Mouse (Mus musculus) forebrain, embryonic 14.5 days (tissue): ENCODE measurements around the gene Ttc7. TPM values are rescaled to one million over a fixed set of nuclear protein-coding genes. Genes with fewer than 3 reads are reported as not detected.

Source experiments
- ATAC-seq: fragments of 200-750 bp; cut with Nextera tagmentation; 2 replicates; pipeline ENCODE4 v1.8.0; 2017; ENCODE audit warnings: mild to moderate bottlenecking, moderate library complexity
- DNase-seq: peaks from one replicate; pipeline ENCODE4 v3.0.0-alpha.2; 2015; ENCODE audit warnings: low spot score
- H3K27ac ChIP-seq: fragments of 300-500 bp; sonication (generic); 2 replicates; pipeline ENCODE4 v1.5.1; 2014; ENCODE audit warnings: low read depth, mild to moderate bottlenecking, control low read depth, low read length, moderate library complexity
- H3K27me3 ChIP-seq: fragments of 300-500 bp; sonication (generic); replicated peaks from 2 replicates; pipeline ENCODE4 v1.6.1; 2014; ENCODE audit warnings: low read length, control low read depth, mixed read lengths; ENCODE audit not compliant: control insufficient read depth, insufficient read depth
- H3K36me3 ChIP-seq: fragments of 300-500 bp; sonication (generic); 2 replicates; pipeline ENCODE4 v1.6.1; 2014; ENCODE audit warnings: low read length, control low read depth; ENCODE audit not compliant: control insufficient read depth, insufficient read depth
- H3K4me1 ChIP-seq: fragments of 300-500 bp; sonication (generic); 2 replicates; pipeline ENCODE4 v1.6.1; 2014; ENCODE audit warnings: antibody characterized with exemption, low read length, control low read depth; ENCODE audit not compliant: control insufficient read depth, insufficient read depth
- H3K4me2 ChIP-seq: fragments of 300-500 bp; sonication (generic); 2 replicates; pipeline ENCODE4 v1.6.1; 2014; ENCODE audit warnings: mild to moderate bottlenecking, control low read depth, low read length
- H3K4me3 ChIP-seq: fragments of 300-500 bp; sonication (generic); 2 replicates; pipeline ENCODE4 v1.5.1; 2014; ENCODE audit warnings: low read depth, low read length, control low read depth
- H3K9ac ChIP-seq: fragments of 300-500 bp; sonication (generic); 2 replicates; pipeline ENCODE4 v1.6.1; 2014; ENCODE audit warnings: mild to moderate bottlenecking, low read length, control low read depth, moderate library complexity
- H3K9me3 ChIP-seq: fragments of 300-500 bp; sonication (generic); replicated peaks from 2 replicates; pipeline ENCODE4 v1.6.1; 2016; ENCODE audit warnings: low read length, control low read depth, mixed read lengths; ENCODE audit not compliant: control insufficient read depth
- WGBS: fragments of 180-500 bp; shearing (Covaris S2); extraction: QIAGEN DNeasy Blood & Tissue Kit; methylation state at CpG from one replicate; pipeline ENCODE4 v1.1.7; 2014; 5-methylcytosine and 5-hydroxymethylcytosine counted together
- polyA plus RNA-seq: library from polyadenylated mRNA; unstranded; fragments of >200 nt; fragmentation: Nextera tagmentation; extraction: Ambion mirVana; gene quantifications from 2 replicates; pipeline ENCODE4 v1.2.1, GENCODE M21; 2014

Ttc7 gene
- polyA plus RNA-seq, 1 experiment from 2014 or later, result 4.8 TPM

DNA sequence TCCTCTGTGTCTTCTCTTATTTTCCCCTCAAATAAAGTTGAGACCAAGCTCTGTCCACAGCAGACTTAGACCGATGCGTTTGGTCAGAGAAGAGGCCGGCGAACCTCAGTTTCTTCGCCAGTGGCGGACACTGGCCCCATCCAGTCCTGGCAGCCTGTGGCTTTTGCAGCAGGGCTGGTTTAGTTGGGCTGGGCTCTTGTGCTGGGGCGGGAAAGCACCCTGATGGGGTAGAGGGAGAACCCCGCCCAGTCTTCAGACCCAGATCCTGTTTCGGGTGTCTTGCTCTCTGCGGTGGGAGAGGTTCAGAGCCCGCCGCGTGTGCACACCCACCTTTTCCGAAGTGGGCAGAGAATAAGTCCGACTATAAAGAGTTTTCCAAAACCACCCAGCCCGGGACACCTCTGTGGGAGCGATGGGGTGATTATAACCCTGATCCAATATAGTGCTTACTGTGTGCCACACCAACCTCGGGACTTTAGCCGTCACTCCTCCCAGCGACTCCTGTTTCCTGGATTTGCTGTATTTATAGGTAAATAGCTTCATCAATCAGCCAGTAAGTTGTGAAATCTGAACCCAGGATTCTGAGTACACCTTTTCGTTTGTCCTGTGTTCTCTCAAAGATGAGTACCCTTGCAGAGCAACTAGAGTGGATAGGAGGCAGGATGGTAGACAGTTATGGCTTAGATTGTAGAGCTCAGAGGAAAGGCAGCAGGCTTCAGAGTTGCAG is 1.2 kb downstream of the Ttc7 start:
- no peaks in the 10 kb centered on the region for H3K36me3 ChIP-seq
- peaks cover 9% of the 10 kb centered on the region; the same call in 1 of the 2 replicates for H3K4me1 ChIP-seq
- H3K4me2 ChIP-seq, result peak overlapping the region; percentile 76
- H3K9me3 ChIP-seq, result no peaks in the 10 kb centered on the region
- 6% methylated on average over 21 of the region's 21 CpGs for WGBS
- peaks cover 25% of the 10 kb centered on the region for H3K27me3 ChIP-seq
- peak overlapping the region; percentile 66 for H3K4me3 ChIP-seq
- H3K27ac ChIP-seq, result no peak overlapping the region
- no peak for DNase-seq
- no peak for ATAC-seq
- H3K9ac ChIP-seq, result peak overlapping the region; percentile 25; the same call in 1 of the 2 replicates

- peaks cover 25% of the 10 kb centered on the region for H3K27me3 ChIP-seq
- H3K4me3 ChIP-seq, result no peak overlapping the region
- H3K27ac ChIP-seq, result no peak overlapping the region
- H3K4me2 ChIP-seq, result peak overlapping the region; percentile 76
- H3K9ac ChIP-seq, result peak overlapping the region; percentile 25; the same call in 1 of the 2 replicates
- 65% methylated on average over 7 of the region's 7 CpGs for WGBS
- no peak for DNase-seq
- H3K9me3 ChIP-seq, result no peaks in the 10 kb centered on the region
- peaks cover 9% of the 10 kb centered on the region; the same call in 1 of the 2 replicates for H3K4me1 ChIP-seq
- no peak for ATAC-seq
- H3K36me3 ChIP-seq, result no peaks in the 10 kb centered on the region
Observed at GRCm38 (mm10) chr17:87284482-87285040, 1.9 kb downstream of the Ttc7 start.

DNA sequence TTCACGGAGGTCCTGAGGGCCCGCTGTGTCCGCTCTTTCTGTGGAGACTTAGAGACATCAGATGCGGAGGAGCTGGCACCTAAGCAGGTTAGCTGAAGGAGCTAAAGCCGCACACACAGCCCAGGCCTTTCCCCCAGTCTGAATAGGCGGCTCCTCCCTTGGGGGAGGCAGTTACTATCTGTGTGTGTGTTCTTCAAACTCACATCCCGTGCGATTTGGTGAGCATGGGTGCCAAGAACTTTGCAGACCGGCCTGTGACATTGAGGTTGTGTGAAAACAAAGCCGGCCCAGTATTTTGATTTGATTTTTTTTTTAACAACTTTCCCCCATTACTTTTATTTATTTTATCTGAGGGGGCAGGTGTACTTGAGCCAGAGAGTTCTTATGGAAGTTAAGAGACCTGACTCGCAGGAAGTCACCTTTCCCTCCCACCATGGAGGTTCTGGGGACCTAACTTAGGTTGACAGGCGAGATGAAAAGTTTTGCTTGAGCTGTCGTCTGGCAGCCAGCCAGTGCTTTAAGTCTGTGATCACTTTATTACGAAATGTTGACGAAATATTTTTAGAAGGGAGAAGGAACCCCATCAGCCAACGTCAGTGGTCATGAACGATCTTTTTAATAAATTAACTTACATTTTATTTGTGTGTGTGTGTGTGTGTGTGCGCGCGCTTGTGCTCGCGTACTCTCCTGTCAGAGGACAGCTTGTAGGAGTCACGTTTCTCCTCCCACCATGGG is 3.2 kb downstream of the Ttc7 start:
- ATAC-seq, result no peak

GRCm38 (mm10) chr17:87286481-87287143 is 3.9 kb downstream of the Ttc7 start:
- 59% methylated on average over 8 of the region's 8 CpGs for WGBS
- no peak overlapping the region for H3K4me2 ChIP-seq
- H3K36me3 ChIP-seq, result no peaks in the 10 kb centered on the region
- H3K9ac ChIP-seq, result no peak overlapping the region
- peaks cover 21% of the 10 kb centered on the region for H3K27me3 ChIP-seq
- H3K9me3 ChIP-seq, result no peaks in the 10 kb centered on the region
- no peak for ATAC-seq
- no peak overlapping the region for H3K27ac ChIP-seq
- DNase-seq, result no peak
- H3K4me1 ChIP-seq, result peaks cover 7% of the 10 kb centered on the region; the same call in 1 of the 2 replicates
- no peak overlapping the region for H3K4me3 ChIP-seq

More for the DNA sequence above, 3.2 kb downstream of the Ttc7 start:
- Histone ChIP-seq H3K27me3 (peaks cover 25% of the 10 kb centered on the region), H3K9ac (no peak overlapping the region), H3K4me2 (no peak overlapping the region), H3K4me1 (peaks cover 9% of the 10 kb centered on the region; the same call in 1 of the 2 replicates), H3K27ac (no peak overlapping the region), H3K9me3 (no peaks in the 10 kb centered on the region), H3K4me3 (no peak overlapping the region), H3K36me3 (no peaks in the 10 kb centered on the region)
- DNase-seq, result no peak
- 78% methylated on average over 23 of the region's 23 CpGs for WGBS

DNA sequence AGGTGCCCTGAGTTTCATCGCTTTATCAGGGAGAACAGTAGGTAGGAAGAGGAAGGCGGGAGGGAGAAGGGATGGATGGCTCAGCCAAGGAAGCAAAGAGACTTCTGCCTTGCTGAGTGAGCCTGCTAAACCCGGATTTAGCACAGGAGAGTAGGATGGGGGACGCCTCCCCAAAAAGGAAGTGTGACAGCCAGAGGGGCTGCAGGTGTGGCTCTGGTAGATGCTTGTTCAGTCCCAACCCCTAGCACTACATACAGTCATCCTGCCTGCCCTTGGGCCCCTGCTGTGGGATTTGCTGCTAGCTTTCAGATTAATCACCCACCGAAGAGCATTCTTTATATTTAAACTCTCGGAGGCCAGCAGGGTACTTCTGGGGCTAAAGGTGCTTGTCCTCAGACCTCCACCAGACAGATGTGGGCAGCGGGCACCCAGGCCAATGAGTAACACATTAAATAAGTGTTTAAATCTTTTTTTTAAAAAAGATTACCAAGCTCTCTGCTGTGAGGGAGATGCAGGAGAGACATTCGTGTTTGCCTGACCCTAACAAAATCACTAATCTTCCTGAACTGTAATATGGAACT is 4.6 kb downstream of the Ttc7 start:
- no peak overlapping the region for H3K4me3 ChIP-seq
- WGBS, result 36% methylated on average over 8 of the region's 8 CpGs
- no peaks in the 10 kb centered on the region for H3K36me3 ChIP-seq
- no peak overlapping the region for H3K27ac ChIP-seq
- peaks cover 19% of the 10 kb centered on the region for H3K27me3 ChIP-seq
- no peak overlapping the region for H3K9ac ChIP-seq
- H3K4me2 ChIP-seq, result no peak overlapping the region
- DNase-seq (no peak), ATAC-seq (no peak)
- H3K9me3 ChIP-seq, result no peaks in the 10 kb centered on the region
- peaks cover 3% of the 10 kb centered on the region; the same call in 1 of the 2 replicates for H3K4me1 ChIP-seq

GRCm38 (mm10) chr17:87288131-87288530 is 5.4 kb downstream of the Ttc7 start:
- Histone ChIP-seq H3K9ac (no peak overlapping the region), H3K36me3 (no peaks in the 10 kb centered on the region), H3K4me2 (no peak overlapping the region), H3K9me3 (no peaks in the 10 kb centered on the region), H3K27me3 (peaks cover 19% of the 10 kb centered on the region), H3K4me1 (peaks cover 3% of the 10 kb centered on the region; the same call in 1 of the 2 replicates), H3K27ac (no peak overlapping the region), H3K4me3 (no peak overlapping the region)
- no peak for ATAC-seq
- 23% methylated on average over 12 of the region's 12 CpGs for WGBS
- no peak for DNase-seq

DNA sequence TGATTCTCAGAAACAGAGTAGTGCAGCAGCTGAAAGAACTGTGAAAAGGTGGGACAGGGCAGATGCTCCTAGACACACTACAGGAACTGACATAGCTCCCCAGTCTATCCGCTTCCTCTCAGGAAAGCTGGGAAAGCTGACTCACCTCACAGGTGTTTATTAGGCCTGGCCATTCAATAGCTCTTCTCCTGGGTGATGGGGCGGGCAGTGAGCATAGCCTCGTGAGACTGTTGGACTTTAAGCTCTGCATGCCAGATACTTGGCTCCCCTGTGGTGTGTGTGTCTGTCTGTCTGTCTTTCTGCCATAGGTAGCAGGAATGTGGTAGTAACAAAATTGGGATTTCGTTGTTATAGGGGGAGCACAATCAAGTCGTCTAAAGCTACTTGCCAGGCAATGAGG is 6.7 kb downstream of the Ttc7 start:
- no peak overlapping the region for H3K9ac ChIP-seq
- no peak for ATAC-seq
- no peak overlapping the region for H3K4me3 ChIP-seq
- H3K4me1 ChIP-seq, result no peaks in the 10 kb centered on the region
- no peak overlapping the region for H3K4me2 ChIP-seq
- no peaks in the 10 kb centered on the region for H3K9me3 ChIP-seq
- DNase-seq, result no peak
- peaks cover 10% of the 10 kb centered on the region for H3K27me3 ChIP-seq
- no peaks in the 10 kb centered on the region for H3K36me3 ChIP-seq
- WGBS, result 77% methylated on average over 5 of the region's 5 CpGs
- H3K27ac ChIP-seq, result no peak overlapping the region

DNA sequence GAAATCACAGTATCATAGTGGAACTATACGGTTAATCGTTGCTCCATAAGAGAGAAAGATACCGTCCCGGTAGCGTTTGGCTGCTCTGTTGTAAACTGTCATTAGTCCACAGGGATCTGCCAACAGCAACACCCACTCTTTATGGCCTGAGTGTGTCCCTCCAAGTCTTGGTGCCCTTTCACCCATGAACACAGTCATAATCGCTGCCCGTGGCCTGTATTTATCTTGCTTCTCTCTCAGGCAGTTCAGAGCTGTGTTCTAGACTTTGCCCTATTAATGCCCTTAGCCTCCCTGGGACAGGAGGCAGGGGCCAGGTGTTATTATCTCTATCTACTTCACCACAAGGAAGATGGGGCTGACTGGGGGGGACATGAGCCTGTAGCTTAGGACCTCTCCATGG is 8.4 kb downstream of the Ttc7 start:
- Histone ChIP-seq H3K27ac (no peak overlapping the region), H3K4me3 (no peak overlapping the region), H3K4me2 (no peak overlapping the region), H3K4me1 (no peaks in the 10 kb centered on the region), H3K27me3 (no peaks in the 10 kb centered on the region; the same call in 1 of the 2 replicates), H3K9ac (no peak overlapping the region), H3K36me3 (no peaks in the 10 kb centered on the region), H3K9me3 (no peaks in the 10 kb centered on the region)
- ATAC-seq (no peak), DNase-seq (no peak)
- WGBS, result 94% methylated on average over 7 of the region's 7 CpGs
